Mouse (Mus musculus) urinary bladder, postnatal 25 days (tissue): ENCODE measurements around the gene Olfr107.

Experiments used
- DNase-seq: peaks from one replicate; pipeline ENCODE4 v3.0.0; 2022; ENCODE audit warnings: low spot score

Olfr107 gene

GRCm38 (mm10) chr17:37398926-37399325 lies at the start of gene Olfr107:
TSS of gene Olfr107 (plus strand) at chr17:37399226.
- no peak for DNase-seq

GRCm38 (mm10) chr17:37359282-37359681 lies 39.7 kb upstream of the Olfr107 start, which contains the start of gene Olfr104-ps:
TSS of gene Olfr104-ps (plus strand) at chr17:37359582.
- DNase-seq, result no peak

- DNase-seq, result no peak
Measured at GRCm38 (mm10) chr17:37378733-37379132, 20.3 kb upstream of the Olfr107 start, which contains the start of gene Olfr105-ps. TSS of gene Olfr105-ps (plus strand) at chr17:37379033.

- DNase-seq, result no peak
Measured at GRCm38 (mm10) chr17:37390093-37390492, 8.9 kb upstream of the Olfr107 start, which contains the start of gene Olfr106-ps. TSS of gene Olfr106-ps (plus strand) at chr17:37390393.

GRCm38 (mm10) chr17:37413380-37413779 lies 14.4 kb downstream of the Olfr107 start:
- no peak for DNase-seq

- DNase-seq, result no peak
Measured at GRCm38 (mm10) chr17:37445180-37445579, 46.2 kb downstream of the Olfr107 start, which contains the start of gene Olfr108. TSS of gene Olfr108 (plus strand) at chr17:37445480.
